Mouse (Mus musculus): ENCODE measurements around the gene Actl10. TPM values are rescaled to one million over a fixed set of nuclear protein-coding genes. Genes with fewer than 3 reads are reported as not detected.

The Actl10 gene
- polyA plus RNA-seq, 1 experiment from 2014 or later: 0.26 TPM

DNA sequence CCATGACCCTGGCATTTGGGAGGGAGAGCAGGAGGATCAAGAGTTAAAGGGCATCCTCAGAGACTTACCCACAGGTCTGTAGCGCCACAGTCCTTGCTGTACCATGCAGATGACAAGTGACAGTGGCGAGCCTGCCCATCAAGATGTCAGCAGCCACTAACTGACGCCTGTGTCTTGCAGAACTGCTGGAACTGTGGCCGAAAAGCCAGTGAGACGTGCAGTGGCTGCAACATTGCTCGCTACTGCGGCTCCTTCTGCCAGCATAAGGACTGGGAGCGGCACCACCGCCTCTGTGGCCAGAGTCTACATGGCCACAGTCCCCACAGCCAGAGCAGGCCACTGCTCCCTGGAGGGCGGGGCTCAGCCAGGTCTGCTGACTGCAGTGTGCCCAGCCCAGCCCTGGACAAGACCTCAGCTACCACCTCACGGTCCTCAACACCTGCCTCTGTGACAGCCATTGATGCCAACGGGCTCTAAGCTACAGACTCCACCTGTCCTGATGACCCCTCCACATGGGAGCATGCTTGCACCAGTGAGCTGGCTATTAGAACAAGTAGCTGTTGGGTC lies 16.8 kb upstream of the Actl10 start:
- Histone ChIP-seq H3K9ac (no peak overlapping the region), H3K36me3 (peaks cover 42% of the 10 kb centered on the region), H3K4me1 (replicated peaks) (peaks cover 14% of the 10 kb centered on the region), H3K4me3 (no peak overlapping the region), H3K4me2 (no peak overlapping the region), H3K9me3 (replicated peaks) (no peaks in the 10 kb centered on the region), H3K27me3 (no peaks in the 10 kb centered on the region), H3K27ac (peak overlapping the region; percentile 21; the same call in 1 of the 2 replicates)
- 44% methylated on average over 12 of the region's 12 CpGs for WGBS
- ATAC-seq (replicated peaks; ENCODE audit: insufficient number of reproducible peaks, insufficient read depth, low FRiP score, low read depth): no peak

DNA sequence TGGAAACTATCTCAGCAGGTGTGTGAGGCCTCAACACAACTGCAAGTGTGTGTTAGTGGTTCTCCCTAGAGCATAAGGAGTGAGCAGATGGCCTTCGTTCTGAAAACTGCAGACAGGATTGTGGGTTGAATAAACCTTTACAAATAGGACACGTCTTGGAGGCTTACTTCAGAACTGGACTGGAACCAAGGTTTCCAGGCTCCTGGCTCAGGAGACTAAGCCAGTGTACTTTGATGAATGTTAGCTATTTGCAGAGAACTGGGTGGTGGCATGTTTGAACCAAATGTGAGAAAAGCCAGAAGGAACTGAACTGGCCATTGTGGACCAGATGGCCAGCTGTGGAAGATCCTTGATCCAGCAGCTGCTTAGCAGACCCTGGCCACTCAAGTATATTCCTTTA lies 13.3 kb upstream of the Actl10 start:
- H3K27me3 ChIP-seq: no peaks in the 10 kb centered on the region
- WGBS: 43% methylated on average over 2 of the region's 2 CpGs

DNA sequence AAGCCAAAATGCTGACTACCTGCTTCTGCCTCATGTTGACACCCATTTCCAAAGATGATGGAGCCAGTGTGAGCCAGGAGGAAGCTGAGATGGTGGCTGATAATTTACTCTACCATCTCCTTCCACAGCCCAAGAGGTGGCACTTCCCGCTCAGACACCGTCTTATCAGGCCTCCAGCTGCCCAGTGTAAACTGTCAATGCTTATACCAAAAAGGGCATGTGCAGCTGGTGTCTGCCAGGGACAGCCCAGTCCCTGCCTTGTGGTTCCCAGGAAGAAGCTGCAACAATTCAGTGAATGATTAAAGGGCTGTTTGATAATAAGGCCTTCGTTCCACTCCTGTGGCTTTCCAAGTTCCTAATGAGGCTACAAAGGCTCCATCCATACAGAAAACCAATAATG lies 12.9 kb upstream of the Actl10 start:
- Histone ChIP-seq H3K4me3 (no peak overlapping the region), H3K36me3 (peaks cover 18% of the 10 kb centered on the region), H3K4me1 (replicated peaks) (peaks cover 18% of the 10 kb centered on the region), H3K27me3 (no peaks in the 10 kb centered on the region), H3K27ac (0 out of 2 replicates have a peak overlapping the region, but pooled peaks have one; percentile 7), H3K9me3 (replicated peaks) (no peaks in the 10 kb centered on the region), H3K9ac (0 out of 2 replicates have a peak overlapping the region, but pooled peaks have one; percentile 22), H3K4me2 (no peak overlapping the region)
- 31% methylated on average over 3 of the region's 3 CpGs for WGBS
- no peak for ATAC-seq (replicated peaks; ENCODE audit: insufficient number of reproducible peaks, insufficient read depth, low FRiP score, low read depth)

More for the DNA sequence above, 13.3 kb upstream of the Actl10 start:
- H3K9me3 ChIP-seq (replicated peaks): no peaks in the 10 kb centered on the region
- 0 out of 2 replicates have a peak overlapping the region, but pooled peaks have one; percentile 22 for H3K9ac ChIP-seq
- H3K27ac ChIP-seq: 0 out of 2 replicates have a peak overlapping the region, but pooled peaks have one; percentile 7
- no peak for ATAC-seq (replicated peaks; ENCODE audit: insufficient number of reproducible peaks, insufficient read depth, low FRiP score, low read depth)
- peaks cover 22% of the 10 kb centered on the region for H3K36me3 ChIP-seq
- no peak overlapping the region for H3K4me3 ChIP-seq
- H3K4me1 ChIP-seq (replicated peaks): peaks cover 14% of the 10 kb centered on the region
- H3K4me2 ChIP-seq: no peak overlapping the region

DNA sequence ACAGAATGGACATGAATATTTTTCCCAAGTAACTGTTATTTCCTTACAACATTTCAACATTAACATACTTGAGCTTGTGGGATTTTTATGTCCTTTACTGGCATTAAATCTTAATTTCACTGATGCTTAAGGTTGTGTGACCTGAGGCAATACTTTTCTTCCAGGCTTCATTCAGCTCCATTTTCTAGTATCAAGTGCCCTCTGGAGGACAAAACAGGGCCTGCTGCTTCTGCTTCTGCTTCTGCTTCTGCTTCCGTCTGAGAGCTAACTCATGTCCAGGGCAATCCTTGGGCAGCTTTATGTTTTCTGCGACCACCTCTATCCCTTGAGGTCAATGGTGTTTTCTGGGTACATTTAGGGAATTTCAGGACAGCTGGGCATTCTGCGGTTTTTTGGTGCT lies 11.9 kb upstream of the Actl10 start:
- H3K36me3 ChIP-seq: peaks cover 16% of the 10 kb centered on the region
- no peaks in the 10 kb centered on the region for H3K27me3 ChIP-seq
- no peak overlapping the region for H3K27ac ChIP-seq
- no peak overlapping the region for H3K4me2 ChIP-seq
- ATAC-seq (replicated peaks; ENCODE audit: insufficient number of reproducible peaks, insufficient read depth, low FRiP score, low read depth): no peak
- H3K4me1 ChIP-seq (replicated peaks): peaks cover 16% of the 10 kb centered on the region
- H3K9me3 ChIP-seq (replicated peaks): no peaks in the 10 kb centered on the region
- H3K4me3 ChIP-seq: no peak overlapping the region
- 79% methylated on average over 3 of the region's 3 CpGs for WGBS
- H3K9ac ChIP-seq: no peak overlapping the region

DNA sequence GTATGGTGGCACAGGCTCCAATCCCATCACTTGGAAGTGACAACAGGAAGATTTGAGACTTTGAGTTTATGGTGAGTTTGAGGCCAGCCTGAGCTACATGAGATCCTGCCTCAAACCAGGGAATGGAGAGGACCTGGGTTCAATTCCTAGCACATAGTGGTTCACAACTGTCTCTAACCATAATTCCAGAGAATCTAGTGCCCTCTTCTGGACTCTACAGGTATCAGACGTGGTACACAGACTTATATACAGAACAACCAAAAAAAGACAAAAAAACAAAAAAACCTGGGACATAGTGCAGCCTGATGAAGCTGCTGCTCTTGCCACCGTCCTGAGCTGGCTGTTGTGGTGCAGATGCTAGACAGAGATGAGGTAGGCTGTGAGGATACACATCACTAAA lies 9.9 kb upstream of the Actl10 start:
- no peak overlapping the region for H3K4me3 ChIP-seq
- no peak overlapping the region for H3K4me2 ChIP-seq
- WGBS: 88% methylated on average over 2 of the region's 2 CpGs
- no peaks in the 10 kb centered on the region for H3K27me3 ChIP-seq
- no peak for ATAC-seq (replicated peaks; ENCODE audit: insufficient number of reproducible peaks, insufficient read depth, low FRiP score, low read depth)
- no peak overlapping the region for H3K27ac ChIP-seq
- no peaks in the 10 kb centered on the region for H3K9me3 ChIP-seq (replicated peaks)
- H3K9ac ChIP-seq: no peak overlapping the region
- H3K4me1 ChIP-seq (replicated peaks): peaks cover 12% of the 10 kb centered on the region
- H3K36me3 ChIP-seq: 0 out of 2 replicates have a peak, but pooled peaks cover 3% of the 10 kb centered on the region

DNA sequence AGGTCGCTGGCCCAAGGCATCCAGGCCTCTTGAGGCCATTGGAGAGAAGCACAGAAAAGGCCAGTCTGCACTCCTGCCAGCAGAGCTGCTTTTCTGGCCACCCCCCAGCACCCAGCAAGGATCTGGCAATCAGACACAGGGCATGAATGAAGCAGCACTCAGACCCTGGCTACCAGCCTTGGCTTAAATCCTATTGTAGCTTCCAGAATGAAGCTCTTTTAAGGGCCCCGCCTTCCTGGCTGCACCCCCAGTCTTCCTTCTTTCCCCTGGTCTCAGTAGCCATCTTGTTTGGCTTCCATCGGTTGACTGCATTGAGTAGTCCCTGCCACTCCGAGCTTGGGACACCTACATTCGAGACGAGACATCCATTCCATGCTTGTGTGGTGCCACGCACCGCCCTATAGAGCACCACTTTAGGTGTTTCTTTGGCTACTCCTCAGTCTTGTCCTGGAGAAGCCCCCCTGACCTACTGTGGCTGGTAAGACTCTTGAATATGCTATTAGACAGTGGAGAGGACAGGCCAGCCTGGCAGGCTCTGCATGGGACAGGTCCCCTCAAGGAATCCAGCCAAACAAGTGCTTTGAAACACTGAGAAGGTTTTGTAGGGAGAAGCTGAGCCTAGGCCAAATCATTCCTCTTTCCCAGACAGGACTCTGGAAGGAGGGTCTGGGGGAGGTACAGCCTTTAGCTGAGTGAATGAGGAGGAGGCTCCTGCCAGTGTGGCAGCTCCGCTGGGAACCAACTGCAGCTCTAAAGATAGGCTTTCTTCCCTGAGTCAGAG lies 7.8 kb upstream of the Actl10 start:
- Histone ChIP-seq H3K9me3 (replicated peaks) (no peaks in the 10 kb centered on the region), H3K4me2 (no peak overlapping the region), H3K4me1 (replicated peaks) (peaks cover 8% of the 10 kb centered on the region), H3K9ac (no peak overlapping the region), H3K36me3 (no peaks in the 10 kb centered on the region), H3K4me3 (no peak overlapping the region), H3K27me3 (0 out of 2 replicates have a peak, but pooled peaks cover 1% of the 10 kb centered on the region), H3K27ac (no peak overlapping the region)
- 81% methylated on average over 9 of the region's 9 CpGs for WGBS
- no peak for ATAC-seq (replicated peaks; ENCODE audit: insufficient number of reproducible peaks, insufficient read depth, low FRiP score, low read depth)

DNA sequence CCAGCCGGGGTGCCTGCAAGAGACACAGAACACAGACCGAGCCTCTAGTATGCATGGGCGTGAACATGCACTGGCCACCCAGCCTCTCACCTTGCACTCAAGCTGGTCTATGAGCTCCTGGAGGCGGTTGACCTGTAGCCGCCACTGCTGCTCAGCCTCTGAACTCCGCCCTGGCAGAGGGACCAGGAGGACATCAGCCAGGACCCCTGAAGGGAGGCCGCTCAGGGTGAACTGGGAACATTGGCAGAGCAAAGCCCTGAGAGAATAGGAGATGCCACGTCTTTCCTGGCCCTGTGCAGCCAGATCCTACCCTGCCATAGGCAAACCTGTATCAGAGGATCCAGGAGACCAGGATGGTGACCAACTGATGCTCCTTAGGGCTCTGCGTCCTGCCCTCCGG lies 4.9 kb upstream of the Actl10 start, which contains the start of gene 1700003F12Rik:
1700003F12Rik (plus strand) TSS at position 375 of the 400 bp plus-strand sequence.
- H3K4me3 ChIP-seq: no peak within 1 kb of the TSS
- 85% methylated on average over 10 of the region's 10 CpGs for WGBS

DNA sequence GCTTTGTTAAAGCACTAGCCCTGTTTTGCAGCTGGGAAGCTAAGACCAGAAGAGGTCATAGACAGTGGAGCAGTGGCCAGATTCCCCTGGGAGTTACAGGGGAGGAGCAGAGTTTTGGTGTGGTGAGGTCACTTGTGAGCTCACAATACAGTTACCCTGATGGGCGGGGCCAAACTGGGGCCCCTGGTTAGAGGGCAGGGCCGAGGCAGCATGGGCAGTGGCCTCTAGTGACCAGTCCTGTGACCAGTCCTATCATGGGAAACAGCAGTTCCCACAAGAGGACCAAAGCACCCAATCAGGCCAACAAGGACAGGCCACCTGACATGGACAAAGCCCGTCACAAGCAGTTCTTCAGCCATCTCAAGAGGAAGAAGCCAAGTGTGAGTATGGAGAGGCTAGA lies 2.9 kb upstream of the Actl10 start:
- H3K9me3 ChIP-seq (replicated peaks): no peaks in the 10 kb centered on the region
- no peak overlapping the region for H3K9ac ChIP-seq
- H3K4me2 ChIP-seq: peak overlapping the region; percentile 89; the same call in 1 of the 2 replicates
- H3K27ac ChIP-seq: no peak overlapping the region
- peaks cover 27% of the 10 kb centered on the region for H3K27me3 ChIP-seq
- peaks cover 30% of the 10 kb centered on the region for H3K4me1 ChIP-seq (replicated peaks)
- H3K36me3 ChIP-seq: no peaks in the 10 kb centered on the region
- 0 out of 2 replicates have a peak overlapping the region, but pooled peaks have one; percentile 47 for H3K4me3 ChIP-seq
- 63% methylated on average over 3 of the region's 3 CpGs for WGBS
- no peak for ATAC-seq (replicated peaks; ENCODE audit: insufficient number of reproducible peaks, insufficient read depth, low FRiP score, low read depth)

More for the DNA sequence above, 4.9 kb upstream of the Actl10 start, which contains the start of gene 1700003F12Rik:
- H3K36me3 ChIP-seq: no peaks in the 10 kb centered on the region
- H3K27ac ChIP-seq: no peak within 1 kb of the TSS
- H3K27me3 ChIP-seq: peaks cover 23% of the 10 kb centered on the region
- no peak within 1 kb of the TSS for H3K9ac ChIP-seq
- no peak for ATAC-seq (replicated peaks; ENCODE audit: insufficient number of reproducible peaks, insufficient read depth, low FRiP score, low read depth)
- H3K4me1 ChIP-seq (replicated peaks): peaks cover 21% of the 10 kb centered on the region
- H3K4me2 ChIP-seq: no peak within 1 kb of the TSS
- no peaks in the 10 kb centered on the region for H3K9me3 ChIP-seq (replicated peaks)

DNA sequence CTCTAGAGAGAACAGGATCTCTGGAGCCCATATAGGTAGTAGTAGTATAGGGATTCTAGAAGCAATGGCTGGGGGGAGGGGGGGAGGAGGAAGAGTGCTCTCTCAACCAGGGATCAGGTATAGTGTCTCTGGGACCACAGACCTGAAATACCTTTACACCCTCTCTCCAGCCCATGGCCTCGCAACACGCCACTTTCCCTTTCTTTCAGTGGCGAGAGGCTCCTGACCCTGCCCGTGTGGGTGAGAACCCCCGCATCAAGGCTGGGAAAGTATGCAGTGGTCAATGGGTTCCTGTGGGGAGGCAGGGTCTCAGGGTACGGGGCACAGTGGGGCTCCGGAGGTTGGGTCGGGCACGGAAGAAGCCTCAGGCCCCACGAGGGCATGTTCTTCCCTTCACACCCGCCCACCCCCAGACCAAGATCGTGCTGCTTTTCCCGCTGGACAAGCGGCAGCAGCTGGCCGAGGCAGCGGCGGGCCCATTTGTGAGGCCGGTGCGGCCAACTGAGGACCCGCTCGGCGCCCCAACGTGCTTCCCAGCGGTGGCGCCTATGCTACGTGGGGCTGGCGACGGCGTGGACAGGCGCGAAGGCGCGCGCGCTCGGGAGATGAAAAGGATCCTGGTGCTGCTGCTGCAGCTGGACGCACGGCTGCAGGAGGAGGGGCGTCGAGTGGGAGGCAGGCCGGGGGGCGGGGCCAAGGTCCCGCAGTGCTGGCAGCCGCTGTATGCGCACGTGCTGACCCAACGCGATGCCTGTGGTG lies 2.3 kb upstream of the Actl10 start:
- peaks cover 30% of the 10 kb centered on the region for H3K4me1 ChIP-seq (replicated peaks)
- peak overlapping the region; percentile 52 for H3K9ac ChIP-seq
- no peaks in the 10 kb centered on the region for H3K36me3 ChIP-seq
- H3K27me3 ChIP-seq: peaks cover 27% of the 10 kb centered on the region
- no peak overlapping the region for H3K27ac ChIP-seq
- peak overlapping the region; percentile 47 for H3K4me3 ChIP-seq
- peak overlapping the region; percentile 89 for H3K4me2 ChIP-seq
- peak; percentile 40; the same call in 1 of the 2 replicates for ATAC-seq (replicated peaks; ENCODE audit: insufficient number of reproducible peaks, insufficient read depth, low FRiP score, low read depth)
- no peaks in the 10 kb centered on the region for H3K9me3 ChIP-seq (replicated peaks)
- WGBS: 5% methylated on average over 48 of the region's 48 CpGs

DNA sequence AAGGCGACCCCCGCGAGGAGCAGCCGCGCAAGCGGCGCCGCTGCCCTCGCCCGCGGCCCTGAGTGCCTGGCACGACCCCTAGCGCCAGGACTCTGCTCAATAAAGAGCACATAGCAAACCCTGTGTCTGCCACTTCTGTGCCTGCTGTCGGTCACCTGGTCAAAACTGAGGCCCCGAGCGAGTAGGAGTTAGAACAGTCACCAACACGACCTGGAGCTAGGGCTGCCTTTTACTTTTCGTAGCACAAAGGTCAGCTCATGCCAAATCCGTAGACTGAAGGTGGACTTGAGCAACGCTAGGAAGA lies 1.7 kb upstream of the Actl10 start:
- peaks cover 27% of the 10 kb centered on the region for H3K27me3 ChIP-seq
- no peaks in the 10 kb centered on the region for H3K36me3 ChIP-seq
- peak overlapping the region; percentile 47 for H3K4me3 ChIP-seq
- no peak overlapping the region for H3K9ac ChIP-seq
- no peak for ATAC-seq (replicated peaks; ENCODE audit: insufficient number of reproducible peaks, insufficient read depth, low FRiP score, low read depth)
- WGBS: 12% methylated on average over 20 of the region's 20 CpGs
- H3K27ac ChIP-seq: no peak overlapping the region
- H3K4me2 ChIP-seq: peak overlapping the region; percentile 89
- H3K9me3 ChIP-seq (replicated peaks): no peaks in the 10 kb centered on the region
- peaks cover 30% of the 10 kb centered on the region for H3K4me1 ChIP-seq (replicated peaks)

DNA sequence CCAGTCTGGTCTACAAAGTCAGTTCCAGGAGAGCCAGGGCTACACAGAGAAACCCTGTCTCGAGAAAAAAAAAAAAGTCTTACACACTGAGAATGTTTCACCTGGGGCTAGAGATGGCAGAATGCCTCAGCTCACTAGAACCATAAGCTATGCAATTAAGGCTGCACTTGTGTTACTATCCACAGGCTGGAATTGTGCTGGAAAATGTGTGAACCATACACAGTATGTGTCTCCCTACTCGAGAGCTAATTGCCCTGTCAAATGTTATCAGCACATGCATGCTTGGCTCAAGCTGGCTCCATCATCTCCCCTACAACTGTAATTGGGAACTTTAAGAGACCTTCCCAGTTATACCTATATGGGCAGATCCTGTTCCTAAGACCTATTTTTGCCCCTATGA lies 639 bp upstream of the Actl10 start:
- H3K9ac ChIP-seq: no peak overlapping the region
- no peak overlapping the region for H3K27ac ChIP-seq
- no peak overlapping the region for H3K4me2 ChIP-seq
- no peaks in the 10 kb centered on the region for H3K9me3 ChIP-seq (replicated peaks)
- peaks cover 30% of the 10 kb centered on the region for H3K4me1 ChIP-seq (replicated peaks)
- ATAC-seq (replicated peaks; ENCODE audit: insufficient number of reproducible peaks, insufficient read depth, low FRiP score, low read depth): no peak
- 57% methylated on average over 2 of the region's 2 CpGs for WGBS
- peaks cover 27% of the 10 kb centered on the region for H3K27me3 ChIP-seq
- H3K36me3 ChIP-seq: no peaks in the 10 kb centered on the region
- H3K4me3 ChIP-seq: no peak overlapping the region

Measured in heart, embryonic 15.5 days (tissue).